Mouse (Mus musculus) CH12.LX (cell line): ENCODE measurements around the gene Hcls1. TPM values are rescaled to one million over a fixed set of nuclear protein-coding genes. Genes with fewer than 3 reads are reported as not detected.

Experiments
- DNase-seq: peaks from one replicate; pipeline ENCODE4 v3.0.0-alpha.2; 2013; ENCODE audit errors: extremely low read depth
- H3K27ac ChIP-seq: 2 replicates; pipeline ENCODE4 v1.5.1; 2012; ENCODE audit warnings: low read depth, mild to moderate bottlenecking, control low read depth, moderate library complexity; ENCODE audit not compliant: insufficient read depth
- H3K27me3 ChIP-seq: replicated peaks from 2 replicates; pipeline ENCODE3; 2012; ENCODE audit warnings: inconsistent platforms
- H3K36me3 ChIP-seq, 2 experiments: replicated peaks in 1 of 2; 2 replicates each; pipeline versions ENCODE3 to v1.6.1; 2012; ENCODE audit warnings: inconsistent platforms in 1 of 2, low read length in 1 of 2, mild to moderate bottlenecking in 1 of 2, mixed read lengths in 1 of 2, moderate library complexity in 1 of 2; ENCODE audit not compliant: control insufficient read depth in 1 of 2, insufficient read depth in 1 of 2
- H3K4me1 ChIP-seq, 2 experiments: 2 replicates each; pipeline ENCODE4 v1.6.1; 2012; ENCODE audit warnings: inconsistent platforms in 1 of 2, moderate library complexity in 1 of 2; ENCODE audit not compliant: insufficient read depth in 2 of 2, control insufficient read depth in 1 of 2
- H3K4me2 ChIP-seq: 2 replicates; pipeline ENCODE4 v1.6.1; 2012; ENCODE audit warnings: low read depth, mild to moderate bottlenecking, control low read depth; ENCODE audit not compliant: poor library complexity, insufficient read depth, severe bottlenecking
- H3K4me3 ChIP-seq, 3 experiments: fragments of 150-350 bp in 1 of 3; sonication (generic) in 1 of 3; replicated peaks in 1 of 3; 2 replicates each; pipeline versions ENCODE3 to v1.5.1; 2011 to 2012; ENCODE audit warnings: low read depth in 2 of 3, low read length in 2 of 3, mild to moderate bottlenecking in 2 of 3, moderate library complexity in 2 of 3, control low read depth in 1 of 3, improper control_type of control experiment in 1 of 3, inconsistent platforms in 1 of 3, mixed read lengths in 1 of 3; ENCODE audit not compliant: poor library complexity in 1 of 3
- H3K79me2 ChIP-seq: replicated peaks from 2 replicates; pipeline ENCODE4 v1.6.1; 2012; ENCODE audit warnings: mild to moderate bottlenecking, moderate library complexity; ENCODE audit not compliant: control insufficient read depth, poor library complexity, insufficient read depth, severe bottlenecking; ENCODE audit errors: extremely low read depth
- H3K9ac ChIP-seq: 2 replicates; pipeline ENCODE4 v1.6.1; 2012; ENCODE audit warnings: low read depth, mild to moderate bottlenecking, control low read depth, moderate library complexity; ENCODE audit not compliant: insufficient read depth
- H3K9me3 ChIP-seq: replicated peaks from 2 replicates; pipeline ENCODE3; 2012; ENCODE audit warnings: low read length, inconsistent platforms, mixed read lengths
- BHLHE40 ChIP-seq: IDR thresholded peaks from 2 replicates; pipeline ENCODE4 v1.6.1; 2011; ENCODE audit warnings: mild to moderate bottlenecking, low read depth, low read length, improper control_type of control experiment
- CHD1 ChIP-seq: IDR thresholded peaks from 2 replicates; pipeline ENCODE4 v1.6.1; 2012; ENCODE audit warnings: low read depth, low read length, improper control_type of control experiment, inconsistent platforms
- CHD2 ChIP-seq: IDR thresholded peaks from 2 replicates; pipeline ENCODE4 v1.6.1; 2011; ENCODE audit warnings: low read length, improper control_type of control experiment
- CTCF ChIP-seq, 2 experiments: IDR thresholded peaks in 1 of 2; conservative IDR thresholded peaks in 1 of 2; 2 replicates each; pipeline ENCODE4 v1.5.1; 2011 to 2012; ENCODE audit warnings: low read depth in 2 of 2, low read length in 2 of 2, improper control_type of control experiment in 1 of 2, inconsistent platforms in 1 of 2, mild to moderate bottlenecking in 1 of 2, moderate library complexity in 1 of 2
- E2F4 ChIP-seq: IDR thresholded peaks from 2 replicates; pipeline ENCODE4 v1.6.1; 2011; ENCODE audit warnings: low read depth, low read length, improper control_type of control experiment; ENCODE audit not compliant: insufficient replicate concordance
- ELF1 ChIP-seq: IDR thresholded peaks from 2 replicates; pipeline ENCODE4 v1.6.1; 2014; ENCODE audit warnings: low read depth, mild to moderate bottlenecking, inconsistent platforms, low read length, improper control_type of control experiment
- EP300 ChIP-seq: IDR thresholded peaks from 2 replicates; pipeline ENCODE4 v1.6.1; 2011; ENCODE audit warnings: low read length, improper control_type of control experiment
- ETS1 ChIP-seq: conservative IDR thresholded peaks from 2 replicates; pipeline ENCODE4 v1.6.1; 2012; ENCODE audit warnings: low read depth, mild to moderate bottlenecking, inconsistent platforms, low read length, improper control_type of control experiment, moderate library complexity
- GABPA ChIP-seq: IDR thresholded peaks from 2 replicates; pipeline ENCODE4 v1.6.1; 2012; ENCODE audit warnings: low read depth, low read length, improper control_type of control experiment, inconsistent platforms; ENCODE audit not compliant: insufficient replicate concordance
- HCFC1 ChIP-seq: IDR thresholded peaks from 2 replicates; pipeline ENCODE4 v1.6.1; 2012; ENCODE audit warnings: low read depth, mild to moderate bottlenecking, inconsistent platforms, low read length, improper control_type of control experiment
- IRF4 ChIP-seq: IDR thresholded peaks from 2 replicates; pipeline ENCODE4 v1.6.1; 2014; ENCODE audit warnings: low read depth, mild to moderate bottlenecking, inconsistent platforms, low read length, improper control_type of control experiment
- JUN ChIP-seq: IDR thresholded peaks from 2 replicates; pipeline ENCODE4 v1.6.1; 2011; ENCODE audit warnings: low read depth, mild to moderate bottlenecking, low read length, improper control_type of control experiment, moderate library complexity; ENCODE audit not compliant: insufficient read depth
- JUND ChIP-seq: conservative IDR thresholded peaks from 2 replicates; pipeline ENCODE4 v1.6.1; 2011; ENCODE audit warnings: low read depth, low read length, improper control_type of control experiment
- KAT2A ChIP-seq: IDR thresholded peaks from 2 replicates; pipeline ENCODE4 v1.6.1; 2012; ENCODE audit warnings: low read length, improper control_type of control experiment, inconsistent platforms; ENCODE audit not compliant: insufficient replicate concordance
- MAFK ChIP-seq: IDR thresholded peaks from 2 replicates; pipeline ENCODE4 v1.6.1; 2011; ENCODE audit warnings: low read length, improper control_type of control experiment; ENCODE audit not compliant: insufficient replicate concordance
- MAX ChIP-seq: IDR thresholded peaks from 2 replicates; pipeline ENCODE4 v1.6.1; 2011; ENCODE audit warnings: low read length, improper control_type of control experiment
- MAZ ChIP-seq: IDR thresholded peaks from 2 replicates; pipeline ENCODE4 v1.6.1; 2012; ENCODE audit warnings: low read depth, mild to moderate bottlenecking, inconsistent platforms, low read length, improper control_type of control experiment, moderate library complexity
- MEF2A ChIP-seq: IDR thresholded peaks from 2 replicates; pipeline ENCODE4 v1.6.1; 2014; ENCODE audit warnings: low read depth, mild to moderate bottlenecking, inconsistent platforms, low read length, improper control_type of control experiment, borderline replicate concordance
- MXI1 ChIP-seq: IDR thresholded peaks from 2 replicates; pipeline ENCODE4 v1.6.1; 2011; ENCODE audit warnings: mild to moderate bottlenecking, low read depth, low read length, improper control_type of control experiment
- MYC ChIP-seq: IDR thresholded peaks from 2 replicates; pipeline ENCODE4 v1.6.1; 2011; ENCODE audit warnings: low read depth, mild to moderate bottlenecking, improper control_type of control experiment, low read length
- NELFE ChIP-seq: IDR thresholded peaks from 2 replicates; pipeline ENCODE4 v1.6.1; 2011; ENCODE audit warnings: low read depth, low read length, improper control_type of control experiment
- NRF1 ChIP-seq: IDR thresholded peaks from 2 replicates; pipeline ENCODE4 v1.6.1; 2014; ENCODE audit warnings: low read depth, mild to moderate bottlenecking, inconsistent platforms, low read length, improper control_type of control experiment, moderate library complexity
- PAX5 ChIP-seq: IDR thresholded peaks from 2 replicates; pipeline ENCODE4 v1.6.1; 2012; ENCODE audit warnings: low read length, inconsistent platforms, mixed read lengths
- POLR2A ChIP-seq: IDR thresholded peaks from 2 replicates; pipeline ENCODE4 v1.6.1; 2011; ENCODE audit warnings: low read depth, mild to moderate bottlenecking, improper control_type of control experiment, low read length
- POLR2AphosphoS2 ChIP-seq: IDR thresholded peaks from 2 replicates; pipeline ENCODE4 v1.6.1; 2011; ENCODE audit warnings: low read depth, low read length, improper control_type of control experiment
- RAD21 ChIP-seq: IDR thresholded peaks from 2 replicates; pipeline ENCODE4 v1.6.1; 2011; ENCODE audit warnings: low read depth, mild to moderate bottlenecking, low read length, improper control_type of control experiment, moderate library complexity
- RCOR1 ChIP-seq: conservative IDR thresholded peaks from 2 replicates; pipeline ENCODE4 v1.6.1; 2012; ENCODE audit warnings: low read depth, mild to moderate bottlenecking, inconsistent platforms, low read length, improper control_type of control experiment
- SIN3A ChIP-seq: IDR thresholded peaks from 2 replicates; pipeline ENCODE4 v1.6.1; 2012; ENCODE audit warnings: low read length, improper control_type of control experiment, inconsistent platforms
- SMC3 ChIP-seq: IDR thresholded peaks from 2 replicates; pipeline ENCODE4 v1.6.1; 2011; ENCODE audit warnings: low read depth, low read length, improper control_type of control experiment
- TBP ChIP-seq: conservative IDR thresholded peaks from 2 replicates; pipeline ENCODE4 v1.6.1; 2011; ENCODE audit warnings: low read depth, low read length, improper control_type of control experiment
- TCF12 ChIP-seq: IDR thresholded peaks from 2 replicates; pipeline ENCODE4 v1.6.1; 2014; ENCODE audit warnings: low read depth, mild to moderate bottlenecking, inconsistent platforms, low read length, improper control_type of control experiment
- UBTF ChIP-seq: IDR thresholded peaks from 2 replicates; pipeline ENCODE4 v1.6.1; 2012; ENCODE audit warnings: low read depth, mild to moderate bottlenecking, inconsistent platforms, low read length, improper control_type of control experiment, moderate library complexity
- USF1 ChIP-seq: IDR thresholded peaks from 2 replicates; pipeline ENCODE4 v1.6.1; 2014; ENCODE audit warnings: low read depth, mild to moderate bottlenecking, inconsistent platforms, low read length, improper control_type of control experiment
- USF2 ChIP-seq: conservative IDR thresholded peaks from 2 replicates; pipeline ENCODE4 v1.6.1; 2011; ENCODE audit warnings: low read depth, low read length, improper control_type of control experiment
- ZC3H11A ChIP-seq: IDR thresholded peaks from 2 replicates; pipeline ENCODE4 v1.6.1; 2012; ENCODE audit warnings: low read depth, mild to moderate bottlenecking, inconsistent platforms, low read length, improper control_type of control experiment
- ZKSCAN1 ChIP-seq: IDR thresholded peaks from 2 replicates; pipeline ENCODE4 v1.6.1; 2012; ENCODE audit warnings: low read depth, inconsistent platforms, low read length, improper control_type of control experiment, borderline replicate concordance
- ZMIZ1 ChIP-seq: IDR thresholded peaks from 2 replicates; pipeline ENCODE4 v1.6.1; 2012; ENCODE audit warnings: low read depth, mild to moderate bottlenecking, inconsistent platforms, low read length, improper control_type of control experiment
- ZNF384 ChIP-seq: IDR thresholded peaks from 2 replicates; pipeline ENCODE4 v1.6.1; 2012; ENCODE audit warnings: low read depth, low read length, improper control_type of control experiment, inconsistent platforms
- dilution Hi-C: fragments of 300-500 bp; cut with MboI; formaldehyde crosslinking; loops from 2 replicates; pipeline ENCODE4 v1.14.3; 2020; ENCODE audit warnings: low sequenced_read_pairs; ENCODE audit not compliant: extremely low pct_unique_long_range_greater_than_20kb, extremely low pct_ligation_motif_present
- in situ Hi-C: fragments of 300-500 bp; cut with MboI; formaldehyde crosslinking; loops from 3 replicates; pipeline ENCODE4 v1.14.3; 2019; ENCODE audit warnings: low sequenced_read_pairs, low pct_ligation_motif_present, low pct_unique_long_range_greater_than_20kb, mixed read lengths
- polyA plus RNA-seq: library from polyadenylated mRNA; unstranded; fragments of >175 nt; gene quantifications from 2 replicates; pipeline ENCODE4 v1.2.1, GENCODE M21; 2012; ENCODE audit warnings: low read depth; ENCODE audit not compliant: insufficient read length
- total RNA-seq, 2 experiments: library from RNA; depleted of rRNA; stranded (reverse); fragments of 300-350 nt in 1 of 2; fragments of >200 nt in 1 of 2; gene quantifications; 2 replicates each; pipeline ENCODE4 v1.2.3; 2012 to 2014

The Hcls1 gene
- total and polyA plus RNA-seq, 3 experiments: 222 to 537 (median 302) TPM

GRCm38 (mm10) chr16:36921067-36921613 is 13.6 kb upstream of the Hcls1 start:
- H3K27me3 ChIP-seq: no peaks in the 10 kb centered on the region
- H3K4me1 ChIP-seq: peaks cover 21 to 69% of the 10 kb centered on the region in 2 experiments
- in situ Hi-C loops: no loop called here
- H3K36me3 ChIP-seq: peaks cover 42 to 83% of the 10 kb centered on the region in 2 experiments
- no peak for DNase-seq
- no peak for TF ChIP-seq CTCF (conservative IDR thresholded peaks at IDR 0.05 in 1 of 2, IDR thresholded peaks at IDR 0.05 in 1 of 2; ENCODE audit: low read depth in 2 of 2, low read length in 2 of 2)
- TF ChIP-seq ZNF384: no peak
- no peak for TF ChIP-seq MAFK
- no peak for TF ChIP-seq TBP
- TF ChIP-seq TCF12: peak; percentile 35; the same call in 1 of the 2 replicates
- TF ChIP-seq POLR2AphosphoS2: 0 out of 2 replicates have a peak, but pooled peaks have one; percentile 12
- TF ChIP-seq NRF1: no peak
- 0 out of 2 replicates have a peak, but pooled peaks have one; percentile 14 for TF ChIP-seq E2F4
- TF ChIP-seq MAX: 0 out of 2 replicates have a peak, but pooled peaks have one; percentile 40
- TF ChIP-seq JUN: no peak
- TF ChIP-seq MAZ: 0 out of 2 replicates have a peak, but pooled peaks have one; percentile 46
- no peak for TF ChIP-seq NELFE
- no peak for TF ChIP-seq PAX5
- TF ChIP-seq USF2: no peak
- peak; percentile 72 for TF ChIP-seq IRF4
- TF ChIP-seq HCFC1: no peak
- TF ChIP-seq POLR2A: no peak
- TF ChIP-seq GABPA: no peak
- TF ChIP-seq JUND: peak; percentile 38; the same call in 1 of the 2 replicates
- 0 out of 2 replicates have a peak, but pooled peaks have one; percentile 32 for TF ChIP-seq ZMIZ1
- peak; percentile 32; the same call in 1 of the 2 replicates for TF ChIP-seq MYC
- peak; percentile 57; the same call in 1 of the 2 replicates for TF ChIP-seq MXI1
- peak; percentile 52; the same call in 1 of the 2 replicates for TF ChIP-seq SIN3A
- TF ChIP-seq RAD21: no peak
- TF ChIP-seq BHLHE40: peak; percentile 56
- no peak for TF ChIP-seq ZKSCAN1
- no peak for TF ChIP-seq SMC3
- no peak for TF ChIP-seq UBTF
- TF ChIP-seq USF1: no peak
- peak; percentile 36; the same call in 1 of the 2 replicates for TF ChIP-seq MEF2A
- TF ChIP-seq CHD2: 0 out of 2 replicates have a peak, but pooled peaks have one; percentile 7
- peak; percentile 19; the same call in 1 of the 2 replicates for TF ChIP-seq ELF1
- TF ChIP-seq KAT2A: 0 out of 2 replicates have a peak, but pooled peaks have one; percentile 38
- no peak for TF ChIP-seq ZC3H11A
- no peak for TF ChIP-seq RCOR1
- no peak for TF ChIP-seq CHD1
- TF ChIP-seq ETS1: peak; percentile 47
- TF ChIP-seq EP300: peak; percentile 65; the same call in 1 of the 2 replicates
- H3K9me3 ChIP-seq: no peaks in the 10 kb centered on the region
- peak overlapping the region; percentile 62 for H3K27ac ChIP-seq
- H3K4me3 ChIP-seq: peak overlapping the region in 1 of 3 experiments; percentile 2
- H3K9ac ChIP-seq: peak overlapping the region; percentile 41; the same call in 1 of the 2 replicates
- H3K4me2 ChIP-seq: peak overlapping the region; percentile 32
- peaks cover 13% of the 10 kb centered on the region for H3K79me2 ChIP-seq
- dilution Hi-C loops: no loop called here
